Mouse (Mus musculus) left cerebral cortex, postnatal 14 days (tissue): ENCODE data around the gene Hspa14. TPM values are rescaled to one million over a fixed set of nuclear protein-coding genes. Genes with fewer than 3 reads are reported as not detected.

Source experiments
- DNase-seq, 2 experiments: peaks; one replicate each; pipeline ENCODE4 v3.0.0; 2021 to 2022; ENCODE audit warnings: low spot score in 2 of 2, mixed read lengths in 1 of 2
- intact Hi-C: fragments of 180-260 bp; cut with DNase I; formaldehyde crosslinking; loops from one replicate; pipeline ENCODE4 v1.15.1; 2025
- long read RNA-seq, 2 experiments: library from polyadenylated mRNA; stranded (forward); transcript quantifications; one replicate each; pipeline ENCODE4 v2.0.0; 2021
- total RNA-seq, 2 experiments: library from RNA; stranded (reverse); gene quantifications; 2 replicates each; pipeline ENCODE4 v1.2.3; 2021

Gene Hspa14
- 10 to 100 TPM; 42.6 to 43.3 TPM for total RNA-seq
- long read RNA-seq, experiment 1, transcript Hspa14-201 (14 exons, 1,795 nt), result major isoform, 36 of 57 reads
- long read RNA-seq, experiment 1, partial matches to known transcripts, result 8 of 57 reads
- long read RNA-seq, experiment 1, other reads (novel, unspliced or antisense), result 12 of 57 reads
- long read RNA-seq, experiment 2, transcript Hspa14-201 (14 exons, 1,795 nt), result major isoform, 32 of 41 reads
- long read RNA-seq, experiment 2, partial matches to known transcripts, result 2 of 41 reads
- long read RNA-seq, experiment 2, other reads (novel, unspliced or antisense), result 7 of 41 reads

GRCm38 (mm10) chr2:3512552-3513454, at the start of gene Hspa14, which contains the start of the genes Gm45902 and Cdnf:
Gene Hspa14, minus strand, starts transcription at chr2:3512814.
Gene Gm45902, minus strand, starts transcription at chr2:3512790.
Gene Cdnf, plus strand, starts transcription at chr2:3513030.
- intact Hi-C loops, result loop anchor here (1.0 kb wide), 1 partner anchor 38 kb away; the partner anchor contains the start of gene Suv39h2
- DNase-seq, result peak; percentile 98 to 99

GRCm38 (mm10) chr2:3546588-3546987, 34.0 kb upstream of the Hspa14 start:
- DNase-seq, result peak; percentile 32 to 69
- intact Hi-C loops, result loop anchor here (2.0 to 5.0 kb wide), 2 partner anchors 221 to 254 kb away; no protein-coding TSS in a partner anchor

- DNase-seq, result no peak
- intact Hi-C loops, result loop anchor here (2.0 to 5.0 kb wide), 2 partner anchors 221 to 255 kb away; no protein-coding TSS in a partner anchor
Measured at GRCm38 (mm10) chr2:3546055-3546454, 33.4 kb upstream of the Hspa14 start.

- no peak for DNase-seq
- intact Hi-C loops, result no loop called here
Measured at GRCm38 (mm10) chr2:3541307-3542079, 28.9 kb upstream of the Hspa14 start.

- DNase-seq, result no peak
- intact Hi-C loops, result no loop called here
Measured at GRCm38 (mm10) chr2:3526288-3526687, 13.7 kb upstream of the Hspa14 start.

- DNase-seq, result no peak
- intact Hi-C loops, result no loop called here
Measured at GRCm38 (mm10) chr2:3522558-3522957, 9.9 kb upstream of the Hspa14 start.

GRCm38 (mm10) chr2:3512076-3512475, 538 bp downstream of the Hspa14 start:
- peak; percentile 4 to 14 for DNase-seq
- intact Hi-C loops, result loop anchor here (1.0 kb wide), 1 partner anchor 37 kb away; the partner anchor contains the start of gene Suv39h2

- intact Hi-C loops, result no loop called here
- DNase-seq, result no peak
Measured at GRCm38 (mm10) chr2:3500886-3501285, 11.7 kb downstream of the Hspa14 start.

- DNase-seq, result no peak
- intact Hi-C loops, result no loop called here
Measured at GRCm38 (mm10) chr2:3499543-3499942, 13.1 kb downstream of the Hspa14 start.

- intact Hi-C loops, result no loop called here
- no peak for DNase-seq
Measured at GRCm38 (mm10) chr2:3493833-3494409, 18.7 kb downstream of the Hspa14 start.

- intact Hi-C loops, result no loop called here
Measured at GRCm38 (mm10) chr2:3489816-3490215, 22.8 kb downstream of the Hspa14 start.

GRCm38 (mm10) chr2:3480239-3480638, 32.4 kb downstream of the Hspa14 start:
- DNase-seq, result no peak
- intact Hi-C loops, result no loop called here

More at GRCm38 (mm10) chr2:3489816-3490215, 22.8 kb downstream of the Hspa14 start:
- no peak for DNase-seq

- no peak for DNase-seq
- intact Hi-C loops, result loop anchor here (1.0 kb wide), 1 partner anchor 37 kb away; the partner anchor contains the start of genes Gm45902 and Hspa14
Measured at GRCm38 (mm10) chr2:3475746-3476251, 36.8 kb downstream of the Hspa14 start.

- intact Hi-C loops, result loop anchor here (1.0 kb wide), 1 partner anchor 37 kb away; the partner anchor contains the start of genes Gm45902 and Hspa14
Measured at GRCm38 (mm10) chr2:3474861-3475283, 37.7 kb downstream of the Hspa14 start, which contains the start of gene Suv39h2. Gene Suv39h2, minus strand, starts transcription at chr2:3475031.

GRCm38 (mm10) chr2:3474361-3474805, 38.2 kb downstream of the Hspa14 start:
- intact Hi-C loops, result no loop called here
- peak; percentile 70 to 74 for DNase-seq

More at GRCm38 (mm10) chr2:3474861-3475283, 37.7 kb downstream of the Hspa14 start, which contains the start of gene Suv39h2:
- peak; percentile 93 to 97 for DNase-seq

GRCm38 (mm10) chr2:3473891-3474290, 38.7 kb downstream of the Hspa14 start:
- intact Hi-C loops, result no loop called here
- no peak for DNase-seq

- intact Hi-C loops, result no loop called here
- DNase-seq, result no peak
Measured at GRCm38 (mm10) chr2:3456590-3456989, 56.0 kb downstream of the Hspa14 start.

- intact Hi-C loops, result no loop called here
- DNase-seq, result no peak
Measured at GRCm38 (mm10) chr2:3453096-3453495, 59.5 kb downstream of the Hspa14 start.
